Mouse (Mus musculus) kidney, adult 9 months (tissue): ENCODE results near the gene Ckmt1.
"Not testable (repeated sequence)": the region's sequence is repeated elsewhere in the genome, so short reads cannot be mapped to it uniquely, and the experiment has no call there.

ENCODE experiments used
- DNase-seq: peaks from one replicate; pipeline ENCODE4 v3.0.0; 2022

Ckmt1 gene

DNA sequence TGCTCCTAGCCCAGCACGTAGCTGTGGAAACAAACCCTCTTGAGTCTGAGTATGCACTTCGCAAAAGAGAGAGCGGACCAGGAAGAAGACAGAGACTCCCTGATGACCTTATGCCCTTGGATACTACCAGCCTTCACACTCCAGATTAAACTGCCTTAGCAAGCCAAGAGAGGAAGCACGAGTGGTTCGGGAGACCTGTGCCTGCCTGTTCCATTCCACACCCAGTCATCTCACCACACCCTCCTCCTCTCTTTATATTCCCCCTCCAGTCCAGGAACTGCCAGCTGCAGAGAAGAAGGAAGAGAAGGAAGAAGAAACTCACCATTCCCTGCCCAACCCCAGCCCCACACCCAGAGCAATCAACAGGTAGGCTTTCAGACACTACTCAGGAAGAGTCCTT is at the start of gene Ckmt1:
Gene Ckmt1, plus strand, starts transcription at position 221 of the 400 bp plus-strand sequence.
- peak; percentile 24 for DNase-seq

DNA sequence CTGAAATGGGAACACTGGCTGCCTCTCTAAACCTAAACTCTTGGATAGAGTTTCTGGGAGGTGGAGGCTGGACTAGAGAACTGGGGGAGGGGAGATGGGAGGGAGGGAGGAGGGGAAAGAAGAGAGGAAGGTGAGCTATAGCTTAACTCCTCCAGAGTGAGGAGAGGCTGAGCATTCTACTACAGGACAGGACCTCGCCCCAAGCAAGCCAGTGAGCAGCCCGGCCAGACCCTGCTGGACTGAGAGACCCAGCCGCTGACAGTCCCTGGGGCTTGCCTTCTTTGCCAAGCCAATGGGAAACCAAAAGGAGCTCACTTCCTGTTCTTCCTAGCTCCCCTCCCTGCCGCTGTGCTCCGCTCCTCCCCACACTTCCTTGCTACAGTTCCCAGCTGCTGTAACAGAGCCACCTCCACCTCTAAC is 48.5 kb upstream of the Ckmt1 start:
- DNase-seq, result peak; percentile 19

DNA sequence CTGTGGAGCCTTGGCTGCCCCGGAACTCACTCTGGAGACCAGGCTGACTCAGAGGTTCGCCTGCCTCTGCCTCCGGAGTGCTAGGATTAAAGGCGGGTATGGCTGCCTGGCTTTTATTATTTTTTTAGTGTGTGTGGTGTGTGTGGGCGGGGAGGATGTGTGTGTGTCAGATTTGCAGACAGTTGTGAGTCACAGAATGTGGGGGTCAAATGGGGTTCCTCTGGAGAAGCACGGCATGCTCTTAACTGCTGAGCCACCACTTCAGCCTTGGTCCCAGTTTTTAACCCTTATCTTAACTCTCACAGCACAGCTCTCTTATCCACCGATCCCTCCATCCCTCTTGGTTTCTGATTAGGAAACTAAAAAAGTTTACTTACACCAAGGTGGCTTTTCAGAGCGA is 41.2 kb upstream of the Ckmt1 start:
- no peak for DNase-seq

DNA sequence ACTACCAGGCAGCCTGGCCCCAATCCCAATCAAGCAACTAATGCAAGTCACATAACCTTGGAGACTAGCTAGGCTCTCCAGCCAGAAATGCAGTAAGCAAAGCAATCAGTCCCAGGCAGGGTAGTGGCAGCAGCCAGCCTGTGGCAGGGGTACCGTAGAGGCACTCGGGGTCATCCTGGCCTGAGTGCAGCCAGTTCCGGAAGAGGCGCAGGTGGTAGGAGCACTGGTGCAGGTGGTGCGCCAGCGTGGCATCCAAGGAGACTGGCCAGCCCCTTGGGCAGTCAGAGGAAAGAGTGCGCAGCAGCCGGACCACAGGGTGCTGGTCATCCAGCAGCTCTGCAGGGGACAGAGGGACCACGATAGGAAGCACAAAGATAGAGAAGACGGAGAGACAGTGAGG is 34.5 kb upstream of the Ckmt1 start:
- no peak for DNase-seq

DNA sequence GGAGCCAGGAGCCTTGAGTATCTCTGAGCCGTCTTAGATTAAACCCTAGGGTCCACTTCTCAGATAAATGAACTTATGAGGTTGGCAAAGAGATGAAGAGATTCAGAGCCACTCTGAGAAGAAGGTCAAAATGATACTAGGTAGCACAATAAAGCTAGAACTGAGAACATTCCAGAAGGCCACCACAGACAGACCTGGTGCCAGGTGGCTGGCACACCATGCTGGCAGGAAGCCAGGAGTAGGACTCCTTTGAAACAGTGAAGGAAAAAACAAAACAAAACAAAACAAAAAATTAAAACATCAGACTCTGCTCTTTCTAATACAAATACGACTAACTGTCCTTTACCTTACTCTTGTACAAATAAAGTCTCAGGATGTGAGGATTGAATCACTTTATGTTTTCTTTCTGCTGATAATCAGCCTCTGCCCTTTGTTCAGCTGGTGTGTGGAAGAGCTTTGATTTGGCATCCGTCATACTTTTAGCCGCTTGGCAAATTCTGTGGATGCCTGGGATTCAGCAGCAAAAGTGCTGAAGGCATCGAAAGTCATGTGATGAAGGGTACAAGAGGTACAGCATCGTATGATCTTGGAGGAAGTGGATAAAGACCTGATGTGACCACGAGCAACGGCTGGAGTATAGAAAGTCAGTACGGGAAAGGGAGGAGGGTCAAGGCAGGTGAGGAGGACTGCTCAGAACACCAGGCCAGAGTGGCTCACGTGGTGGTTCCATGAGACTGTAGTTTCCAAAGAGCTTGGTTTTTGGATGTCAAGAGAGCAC is 33.6 kb upstream of the Ckmt1 start:
- peak; percentile 38 for DNase-seq

GRCm38 (mm10) chr2:121329492-121329891 is 28.0 kb upstream of the Ckmt1 start:
- DNase-seq, result no peak

- DNase-seq, result no peak
Observed at GRCm38 (mm10) chr2:121339057-121339456, 18.5 kb upstream of the Ckmt1 start.

GRCm38 (mm10) chr2:121353156-121353555 is 4.4 kb upstream of the Ckmt1 start:
- DNase-seq, result no peak

DNA sequence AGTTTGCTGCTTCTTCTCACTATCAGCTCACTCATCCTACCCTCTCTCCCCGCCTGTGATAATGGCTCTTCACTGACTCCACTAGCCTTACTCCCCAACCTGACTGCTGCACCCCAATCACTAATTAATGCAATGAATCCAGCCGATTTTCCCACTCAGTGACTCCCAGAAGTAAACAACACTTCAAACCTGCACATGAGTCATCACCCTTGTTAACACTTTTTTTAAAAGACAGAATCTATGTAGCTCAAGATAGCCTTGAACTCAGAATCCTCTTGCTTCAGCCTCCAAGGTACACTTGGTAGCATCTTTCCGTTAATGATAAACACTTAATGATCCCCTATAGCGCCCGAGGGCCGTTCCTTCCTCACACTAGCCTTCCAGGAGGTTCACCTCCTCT is 3.1 kb upstream of the Ckmt1 start:
- no peak for DNase-seq

GRCm38 (mm10) chr2:121354820-121355592 is 2.5 kb upstream of the Ckmt1 start, which contains the start of gene Ppip5k1:
TSS of gene Ppip5k1 (minus strand) at chr2:121355396.
- DNase-seq, result peak; percentile 98

- no peak for DNase-seq
Observed at GRCm38 (mm10) chr2:121357961-121358360, 447 bp downstream of the Ckmt1 start.

DNA sequence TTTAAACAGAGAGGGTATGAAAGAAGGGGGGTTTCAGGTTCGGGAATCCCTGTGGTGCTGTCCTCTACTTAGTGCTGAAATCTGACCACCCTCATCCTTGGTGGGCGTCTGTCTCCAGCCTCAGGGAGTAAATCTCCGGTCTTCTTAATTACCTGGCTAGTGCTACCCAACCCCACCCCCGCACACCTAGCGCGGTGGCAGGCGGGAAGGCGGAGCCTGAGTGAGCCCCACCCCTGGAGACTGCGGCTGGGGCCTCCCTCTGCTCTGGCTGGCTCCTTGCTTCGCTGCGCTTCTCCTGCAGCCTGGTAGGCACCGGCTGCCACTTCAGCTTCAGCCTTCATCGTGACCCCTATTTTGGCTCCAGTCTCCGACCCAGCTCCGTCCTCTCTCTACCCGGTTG is 867 bp downstream of the Ckmt1 start:
- peak; percentile 76 for DNase-seq

DNA sequence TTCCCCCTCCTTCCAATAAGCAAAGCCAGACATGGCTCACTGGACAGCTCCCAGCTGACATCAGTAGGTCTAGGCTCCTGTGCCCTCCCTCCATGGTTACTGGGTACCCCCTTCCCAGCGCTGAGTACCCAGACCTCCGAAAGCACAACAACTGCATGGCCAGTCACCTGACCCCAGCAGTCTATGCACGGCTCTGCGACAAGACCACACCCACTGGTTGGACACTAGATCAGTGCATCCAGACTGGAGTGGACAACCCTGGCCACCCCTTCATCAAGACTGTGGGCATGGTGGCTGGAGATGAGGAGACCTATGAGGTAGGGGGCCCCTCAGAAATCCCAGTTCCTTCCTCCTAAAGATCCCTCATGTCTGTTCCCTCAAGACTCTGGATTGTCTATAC is 1.9 kb downstream of the Ckmt1 start:
- DNase-seq, result no peak

DNA sequence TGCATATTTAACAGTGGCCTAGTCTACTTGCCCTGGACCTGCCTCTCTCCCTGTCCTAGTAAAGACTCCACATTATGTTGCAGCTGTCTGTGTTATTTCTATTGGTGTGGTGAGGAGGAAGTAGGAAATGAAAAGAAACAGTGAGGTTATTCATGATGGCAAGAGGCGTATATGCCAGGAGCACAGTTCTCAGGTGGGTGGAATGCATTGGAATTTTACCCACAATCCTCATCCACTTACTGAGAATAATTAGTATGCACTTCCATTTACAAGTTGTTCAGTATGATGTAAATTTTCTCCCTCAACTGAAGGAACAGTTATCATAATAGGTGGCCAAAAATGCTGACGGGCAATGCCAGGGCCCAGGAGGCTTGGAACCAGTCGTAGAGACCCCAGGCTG is 6.1 kb downstream of the Ckmt1 start:
- DNase-seq, result no peak

- DNase-seq, result no peak
Observed at GRCm38 (mm10) chr2:121368831-121369230, 11.3 kb downstream of the Ckmt1 start.

GRCm38 (mm10) chr2:121370921-121371320 is 13.4 kb downstream of the Ckmt1 start:
- DNase-seq, result no peak

DNA sequence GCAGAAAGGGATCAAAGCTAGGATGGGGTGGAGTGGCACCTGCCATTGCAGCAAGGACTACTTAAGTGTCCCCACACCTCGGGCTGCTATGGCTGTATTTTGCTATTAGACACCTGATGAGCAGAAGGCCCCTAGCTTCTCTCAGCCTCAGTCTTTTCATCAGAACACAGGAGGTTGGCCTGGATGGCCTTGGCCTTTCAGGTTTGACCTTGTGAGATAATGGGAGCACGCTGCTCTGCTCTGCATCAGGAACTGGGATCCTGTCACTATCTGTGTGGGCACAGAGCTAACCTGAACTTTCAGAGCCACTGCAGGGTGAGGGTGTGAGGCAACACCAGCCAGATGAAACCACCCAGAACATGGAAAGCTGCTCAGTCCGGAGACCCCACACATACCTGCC is 14.8 kb downstream of the Ckmt1 start:
- DNase-seq, result no peak

- no peak for DNase-seq
Observed at GRCm38 (mm10) chr2:121374766-121375165, 17.3 kb downstream of the Ckmt1 start.

- DNase-seq, result not testable (repeated sequence)
Observed at GRCm38 (mm10) chr2:121386961-121387575, 29.6 kb downstream of the Ckmt1 start, which contains the start of gene Strc. TSS of gene Strc (minus strand) at chr2:121387168.

- peak; percentile 81 for DNase-seq
Observed at GRCm38 (mm10) chr2:121396624-121397023, 39.1 kb downstream of the Ckmt1 start.

DNA sequence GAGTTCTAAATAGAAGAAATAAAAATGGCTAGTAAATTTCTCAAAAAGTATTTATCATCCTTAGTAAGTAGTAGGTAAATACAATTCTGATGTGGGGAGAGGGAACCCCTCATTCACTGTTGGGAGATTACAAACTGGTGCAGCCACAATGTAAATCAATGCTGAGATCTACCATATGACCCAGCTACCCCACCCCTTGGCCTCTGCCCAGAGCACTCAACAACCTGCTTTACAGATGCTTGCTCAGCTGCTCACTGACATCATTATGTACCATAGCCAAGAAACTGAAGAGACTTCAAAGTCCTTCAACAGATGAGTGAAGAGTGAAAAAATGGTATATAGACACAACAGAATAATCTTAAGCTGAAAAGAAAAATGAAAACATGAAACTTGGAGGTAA is 45.8 kb downstream of the Ckmt1 start:
- DNase-seq, result no peak

GRCm38 (mm10) chr2:121408160-121408559 is 50.6 kb downstream of the Ckmt1 start:
- DNase-seq, result peak; percentile 53

GRCm38 (mm10) chr2:121412843-121413386 is 55.4 kb downstream of the Ckmt1 start:
- no peak for DNase-seq
